Mouse (Mus musculus) macrophage (primary cell): Measurements from ENCODE around the gene AB124611. TPM values are rescaled to one million over a fixed set of nuclear protein-coding genes. Genes with fewer than 3 reads are reported as not detected.

Experiments
- H3K27ac ChIP-seq: fragments of 350-480 bp; formaldehyde crosslinking; 2 replicates; pipeline ENCODE4 v1.9.0; 2021
- H3K36me3 ChIP-seq: fragments of 350-480 bp; formaldehyde crosslinking; 2 replicates; pipeline ENCODE4 v1.9.0; 2021; ENCODE audit errors: inconsistent target
- H3K4me3 ChIP-seq: fragments of 350-480 bp; formaldehyde crosslinking; 2 replicates; pipeline ENCODE4 v1.9.0; 2021; ENCODE audit errors: inconsistent target
- H3K79me2 ChIP-seq: fragments of 350-480 bp; formaldehyde crosslinking; 2 replicates; pipeline ENCODE4 v1.9.0; 2021; ENCODE audit errors: inconsistent target
- WGBS: methylation state at CpG from one replicate; pipeline ENCODE4 v1.1.7; 2026; ENCODE audit warnings: inconsistent platforms; ENCODE audit not compliant: missing documents; 5-methylcytosine and 5-hydroxymethylcytosine counted together
- polyA plus RNA-seq: library from polyadenylated mRNA; stranded (reverse); fragments of 250-400 nt; gene quantifications from 3 replicates; pipeline ENCODE4 v1.2.4, GENCODE M21; 2018; ENCODE audit warnings: inconsistent platforms

The AB124611 gene
- polyA plus RNA-seq, 1 experiment from 2014 or later, result 116 TPM

DNA sequence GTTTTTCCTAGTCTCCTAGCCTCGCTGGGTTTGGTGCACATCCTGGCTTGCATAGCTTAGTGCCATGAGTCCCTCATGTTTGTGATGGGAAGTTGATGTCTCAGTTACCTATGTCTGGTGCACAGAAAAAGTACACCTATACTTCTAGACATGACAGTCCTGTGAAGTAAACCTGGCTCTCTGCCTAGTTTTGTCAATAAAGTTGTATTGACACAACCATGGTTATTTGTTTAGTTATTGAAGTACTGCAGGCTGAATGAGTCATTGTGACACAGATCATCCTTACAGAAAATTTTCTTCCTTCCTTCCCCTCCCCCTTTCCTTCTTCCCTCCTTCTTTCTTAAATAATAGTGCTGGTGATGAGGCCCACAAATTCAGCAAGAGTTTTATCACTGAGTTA is 38.4 kb downstream of the AB124611 start:
- Histone ChIP-seq H3K4me3 (no peak overlapping the region), H3K79me2 (peaks cover 14% of the 10 kb centered on the region; the same call in 1 of the 2 replicates), H3K36me3 (no peaks in the 10 kb centered on the region; the same call in 1 of the 2 replicates), H3K27ac (no peak overlapping the region)
- WGBS, result 100% methylated on average over 1 of the region's 1 CpGs

DNA sequence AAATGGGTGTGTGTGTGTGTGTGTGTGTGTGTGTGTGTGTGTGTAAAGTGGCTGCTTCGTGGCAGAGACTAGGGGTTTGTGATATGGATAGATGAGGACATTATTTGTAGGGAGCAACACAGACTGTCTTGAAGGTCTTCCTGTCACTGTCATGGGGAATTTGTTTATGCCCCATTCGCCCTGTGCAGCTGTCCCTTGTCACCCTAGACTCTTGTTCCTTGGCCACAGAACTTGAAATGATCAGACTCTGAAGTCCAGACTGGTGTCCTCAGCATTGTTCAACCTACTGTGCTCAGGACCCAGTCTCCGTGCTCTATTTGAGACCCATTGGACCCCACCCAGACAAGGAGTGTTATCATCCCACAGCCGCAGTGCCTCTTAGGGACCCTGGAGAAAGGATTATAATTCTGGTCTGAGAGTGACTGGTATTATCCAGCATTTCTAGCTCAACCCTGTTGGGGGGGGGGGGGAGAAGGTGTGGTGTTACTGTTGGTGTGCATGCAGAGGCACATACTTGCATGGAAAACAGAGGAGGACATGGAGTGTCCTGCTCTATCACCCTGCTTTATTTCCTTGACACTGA is 39.1 kb downstream of the AB124611 start:
- Histone ChIP-seq H3K36me3 (peaks cover 5% of the 10 kb centered on the region; the same call in 1 of the 2 replicates), H3K27ac (no peak overlapping the region), H3K4me3 (no peak overlapping the region), H3K79me2 (peaks cover 14% of the 10 kb centered on the region; the same call in 1 of the 2 replicates)
- 92% methylated on average over 4 of the region's 4 CpGs for WGBS

GRCm38 (mm10) chr9:21566538-21566937 is 40.6 kb downstream of the AB124611 start:
- Histone ChIP-seq H3K27ac (no peak overlapping the region), H3K79me2 (peaks cover 14% of the 10 kb centered on the region; the same call in 1 of the 2 replicates), H3K4me3 (no peak overlapping the region), H3K36me3 (peaks cover 5% of the 10 kb centered on the region; the same call in 1 of the 2 replicates)
- 100% methylated on average over 1 of the region's 1 CpGs for WGBS

DNA sequence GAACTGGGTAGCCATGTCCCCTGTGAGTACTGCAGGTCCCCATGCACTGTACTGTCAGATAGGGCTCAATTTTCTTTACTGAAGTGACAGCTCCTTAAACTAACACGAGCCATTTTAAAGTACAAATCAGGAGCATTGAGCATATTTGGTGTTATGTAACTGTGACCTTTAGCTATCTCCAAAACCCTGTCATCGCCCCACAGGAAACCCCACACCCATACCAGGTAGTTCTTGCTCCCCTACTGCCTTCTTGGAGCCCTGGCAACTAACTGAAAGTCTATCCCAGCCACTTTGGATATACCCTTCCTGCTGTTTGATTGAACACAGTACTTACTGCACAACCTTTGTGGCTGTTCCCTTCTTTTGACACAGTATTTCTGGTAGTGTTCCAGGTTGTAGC is 41.1 kb downstream of the AB124611 start:
- 83% methylated on average over 2 of the region's 2 CpGs for WGBS
- no peak overlapping the region for H3K27ac ChIP-seq

GRCm38 (mm10) chr9:21568657-21569255 is 42.8 kb downstream of the AB124611 start:
- Histone ChIP-seq H3K79me2 (peaks cover 14% of the 10 kb centered on the region; the same call in 1 of the 2 replicates), H3K27ac (no peak overlapping the region), H3K36me3 (peaks cover 12% of the 10 kb centered on the region; the same call in 1 of the 2 replicates), H3K4me3 (no peak overlapping the region)
- WGBS, result 95% methylated on average over 8 of the region's 8 CpGs

More for the DNA sequence above, 41.1 kb downstream of the AB124611 start:
- peaks cover 5% of the 10 kb centered on the region; the same call in 1 of the 2 replicates for H3K36me3 ChIP-seq
- no peak overlapping the region for H3K4me3 ChIP-seq
- H3K79me2 ChIP-seq, result peaks cover 14% of the 10 kb centered on the region; the same call in 1 of the 2 replicates

DNA sequence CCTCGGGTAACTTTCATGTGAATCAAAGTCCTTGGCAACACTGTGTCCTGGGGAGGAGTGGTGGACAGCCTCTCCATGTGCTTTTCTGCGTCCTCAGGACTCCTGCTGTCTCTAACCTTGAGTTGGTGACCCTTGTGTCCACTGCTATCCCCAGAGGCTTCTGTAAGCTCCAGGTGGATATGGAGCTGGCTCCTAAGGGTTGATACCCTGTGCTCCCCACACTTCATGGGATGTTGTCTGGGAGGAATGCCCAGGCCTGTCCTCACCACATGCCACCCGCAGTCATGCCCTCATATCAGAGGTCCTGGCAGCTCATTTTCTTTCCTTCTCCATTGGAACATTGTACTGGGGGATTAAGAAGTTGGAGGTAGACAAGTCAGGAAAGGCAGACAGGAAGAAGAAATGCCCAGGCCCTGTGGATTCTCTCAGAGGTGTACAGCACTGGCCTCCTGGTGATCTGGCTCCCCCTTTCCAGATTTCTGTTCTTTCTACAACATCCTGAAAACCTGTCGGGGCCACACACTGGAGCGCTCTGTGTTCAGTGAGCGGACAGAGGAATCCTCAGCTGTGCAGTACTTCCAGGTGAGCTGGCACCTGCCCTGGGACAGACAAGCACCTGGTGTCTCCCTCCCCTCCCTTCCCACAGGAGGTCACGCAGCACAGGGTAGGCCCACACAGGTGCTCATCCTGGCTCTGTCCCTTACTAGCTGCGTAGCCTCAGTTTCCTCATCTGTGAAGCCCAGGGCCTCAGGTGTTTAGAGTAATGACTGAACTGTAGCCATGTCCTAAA is 48.2 kb downstream of the AB124611 start:
- Histone ChIP-seq H3K36me3 (peaks cover 33% of the 10 kb centered on the region; the same call in 1 of the 2 replicates), H3K27ac (no peak overlapping the region), H3K4me3 (no peak overlapping the region), H3K79me2 (no peaks in the 10 kb centered on the region)
- 98% methylated on average over 7 of the region's 8 CpGs for WGBS

DNA sequence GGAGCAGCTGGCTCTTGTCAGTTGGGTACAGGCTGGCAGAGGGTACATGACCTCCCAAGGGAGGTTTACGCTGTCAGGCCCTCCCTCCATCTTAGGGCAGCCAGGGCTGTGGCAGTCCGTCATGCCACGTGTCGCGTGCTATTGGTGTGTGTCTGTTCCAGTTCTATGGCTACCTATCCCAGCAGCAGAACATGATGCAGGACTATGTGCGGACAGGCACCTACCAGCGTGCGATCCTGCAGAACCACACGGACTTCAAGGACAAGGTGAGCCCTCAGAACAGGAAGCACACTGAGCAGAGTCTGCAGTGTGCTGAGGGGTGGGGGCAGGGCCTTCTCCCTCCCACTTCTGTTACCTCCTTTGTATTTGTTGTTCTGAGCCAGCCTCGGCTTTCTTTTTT is 49.3 kb downstream of the AB124611 start:
- Histone ChIP-seq H3K36me3 (peaks cover 28% of the 10 kb centered on the region; the same call in 1 of the 2 replicates), H3K27ac (no peak overlapping the region), H3K79me2 (no peaks in the 10 kb centered on the region), H3K4me3 (no peak overlapping the region)
- WGBS, result 96% methylated on average over 9 of the region's 10 CpGs

DNA sequence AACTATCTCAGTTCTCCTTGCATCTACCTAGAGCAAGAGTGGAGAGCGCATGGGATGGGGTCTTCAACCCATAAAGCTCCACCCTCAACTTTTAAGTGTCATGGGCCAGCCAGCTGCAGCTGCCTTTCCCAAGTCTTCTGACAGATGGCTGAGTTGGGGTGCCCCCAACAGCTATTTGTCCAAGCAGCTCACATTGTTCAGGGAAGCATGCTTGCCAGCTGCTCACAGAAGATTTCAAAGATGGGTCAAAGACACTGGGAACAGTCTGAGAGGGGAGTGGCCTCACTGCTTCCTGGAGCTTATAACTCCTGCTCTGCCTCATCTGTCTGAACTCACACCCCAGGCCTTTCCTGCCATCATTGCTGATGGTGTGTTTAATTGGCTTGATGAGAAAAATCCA is 50.3 kb downstream of the AB124611 start:
- Histone ChIP-seq H3K79me2 (no peaks in the 10 kb centered on the region), H3K4me3 (no peak overlapping the region), H3K27ac (no peak overlapping the region), H3K36me3 (peaks cover 28% of the 10 kb centered on the region; the same call in 1 of the 2 replicates)
- WGBS, result 100% methylated on average over 1 of the region's 1 CpGs

- Histone ChIP-seq H3K27ac (no peak overlapping the region), H3K4me3 (no peak overlapping the region), H3K79me2 (no peaks in the 10 kb centered on the region), H3K36me3 (peaks cover 26% of the 10 kb centered on the region; the same call in 1 of the 2 replicates)
- WGBS, result 94% methylated on average over 3 of the region's 3 CpGs
Measured at GRCm38 (mm10) chr9:21578226-21578625, 52.2 kb downstream of the AB124611 start.

- Histone ChIP-seq H3K27ac (no peak overlapping the region), H3K79me2 (no peaks in the 10 kb centered on the region), H3K36me3 (peaks cover 52% of the 10 kb centered on the region), H3K4me3 (no peak overlapping the region)
- 94% methylated on average over 1 of the region's 1 CpGs for WGBS
Measured at GRCm38 (mm10) chr9:21585401-21585800, 59.4 kb downstream of the AB124611 start.

DNA sequence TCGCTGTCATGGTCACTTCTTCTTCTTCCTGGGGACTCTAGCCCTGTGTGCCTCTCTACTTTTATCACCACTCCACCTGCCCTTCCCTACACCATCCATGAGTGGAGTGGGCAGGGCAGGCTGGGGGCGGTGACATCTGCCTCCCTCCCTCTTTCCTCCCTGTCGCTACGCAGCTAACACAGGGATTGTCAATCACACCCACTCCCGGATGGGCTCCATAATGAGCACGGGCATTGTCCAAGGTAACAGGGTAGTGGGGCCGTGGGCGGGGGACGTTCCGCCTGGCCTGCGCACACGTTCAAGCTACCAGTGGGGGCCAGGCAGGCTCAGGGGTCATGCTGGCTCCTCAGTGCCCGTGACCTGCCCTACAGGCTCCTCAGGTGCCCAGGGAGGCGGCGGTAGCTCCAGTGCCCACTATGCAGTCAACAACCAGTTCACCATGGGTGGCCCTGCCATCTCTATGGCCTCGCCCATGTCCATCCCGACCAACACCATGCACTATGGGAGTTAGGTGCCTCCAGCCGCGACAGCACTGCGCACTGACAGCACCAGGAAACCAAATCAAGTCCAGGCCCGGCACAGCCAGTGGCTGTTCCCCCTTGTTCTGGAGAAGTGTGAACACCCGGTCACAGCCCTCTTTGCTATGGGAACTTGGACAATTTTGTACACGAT is 61.8 kb downstream of the AB124611 start:
- Histone ChIP-seq H3K27ac (no peak overlapping the region), H3K4me3 (no peak overlapping the region), H3K36me3 (peaks cover 54% of the 10 kb centered on the region), H3K79me2 (no peaks in the 10 kb centered on the region)
- WGBS, result 88% methylated on average over 18 of the region's 23 CpGs

DNA sequence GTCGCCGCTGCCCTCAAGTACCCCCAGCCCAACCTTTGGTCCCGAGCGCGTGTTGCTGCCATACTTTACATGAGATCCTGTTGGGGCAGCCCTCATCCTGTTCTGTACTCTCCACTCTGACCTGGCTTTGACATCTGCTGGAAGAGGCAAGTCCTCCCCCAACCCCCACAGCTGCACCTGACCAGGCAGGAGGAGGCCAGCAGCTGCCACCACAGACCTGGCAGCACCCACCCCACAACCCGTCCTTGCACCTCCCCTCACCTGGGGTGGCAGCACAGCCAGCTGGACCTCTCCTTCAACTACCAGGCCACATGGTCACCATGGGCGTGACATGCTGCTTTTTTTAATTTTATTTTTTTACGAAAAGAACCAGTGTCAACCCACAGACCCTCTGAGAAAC is 62.4 kb downstream of the AB124611 start:
- H3K79me2 ChIP-seq, result no peaks in the 10 kb centered on the region; the same call in 1 of the 2 replicates
- WGBS, result 93% methylated on average over 8 of the region's 8 CpGs
- H3K27ac ChIP-seq, result no peak overlapping the region
- no peak overlapping the region for H3K4me3 ChIP-seq
- H3K36me3 ChIP-seq, result peaks cover 49% of the 10 kb centered on the region

DNA sequence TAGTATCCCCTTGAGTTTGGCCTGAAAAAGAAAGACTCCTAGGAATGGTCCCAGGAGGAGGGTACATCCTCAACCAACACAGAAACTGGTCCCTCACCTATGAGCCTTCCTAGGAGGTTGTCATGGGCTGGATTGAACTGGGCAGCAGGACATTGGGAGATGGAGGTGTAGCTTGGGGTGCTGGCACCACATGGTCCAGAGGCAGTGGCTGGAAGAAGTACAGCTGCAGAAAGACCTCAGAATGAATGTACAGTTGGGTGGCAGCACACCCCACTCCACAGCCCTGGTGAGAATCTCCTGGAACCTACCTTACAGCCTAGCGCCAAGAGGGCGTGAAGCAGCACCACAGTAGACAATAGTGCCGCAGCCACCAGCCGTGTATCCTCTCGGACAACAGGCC is 63.6 kb downstream of the AB124611 start:
- peaks cover 40% of the 10 kb centered on the region; the same call in 1 of the 2 replicates for H3K36me3 ChIP-seq
- 96% methylated on average over 5 of the region's 5 CpGs for WGBS
- no peak overlapping the region for H3K27ac ChIP-seq
- peaks cover 12% of the 10 kb centered on the region for H3K79me2 ChIP-seq
- H3K4me3 ChIP-seq, result no peak overlapping the region

GRCm38 (mm10) chr9:21591127-21591830 is 65.3 kb downstream of the AB124611 start:
- 92% methylated on average over 6 of the region's 6 CpGs for WGBS
- Histone ChIP-seq H3K79me2 (peaks cover 29% of the 10 kb centered on the region), H3K4me3 (no peak overlapping the region), H3K36me3 (peaks cover 33% of the 10 kb centered on the region; the same call in 1 of the 2 replicates), H3K27ac (no peak overlapping the region)
